Mouse (Mus musculus): ENCODE measurements at regions not wholly inside any gene's neighbourhood (a gene's known extent, or its start where the extent isn't known, plus 50 kb on each side); places are given as distances from the start of the nearest gene placed in this dataset.

- DNase-seq (ENCODE audit: low spot score in 2 of 2) = no peak
Observed at GRCm38 (mm10) chr8:25341225-25341624, 517.1 kb upstream of the Adam5 start.

GRCm38 (mm10) chr8:25340729-25341128 lies 516.6 kb upstream of the Adam5 start:
- DNase-seq (ENCODE audit: low spot score in 2 of 2) = no peak

- DNase-seq (ENCODE audit: low spot score in 2 of 2) = no peak
Observed at GRCm38 (mm10) chr8:25332120-25332607, 508.0 kb upstream of the Adam5 start.

- DNase-seq (ENCODE audit: low spot score in 2 of 2) = no peak
Observed at GRCm38 (mm10) chr8:25331161-25331776, 507.1 kb upstream of the Adam5 start.

- DNase-seq (ENCODE audit: low spot score in 2 of 2) = no peak
Observed at GRCm38 (mm10) chr8:25329791-25330190, 505.6 kb upstream of the Adam5 start.

- no peak for DNase-seq (ENCODE audit: low spot score in 2 of 2)
Observed at GRCm38 (mm10) chr8:25328318-25328717, 504.1 kb upstream of the Adam5 start.

DNA sequence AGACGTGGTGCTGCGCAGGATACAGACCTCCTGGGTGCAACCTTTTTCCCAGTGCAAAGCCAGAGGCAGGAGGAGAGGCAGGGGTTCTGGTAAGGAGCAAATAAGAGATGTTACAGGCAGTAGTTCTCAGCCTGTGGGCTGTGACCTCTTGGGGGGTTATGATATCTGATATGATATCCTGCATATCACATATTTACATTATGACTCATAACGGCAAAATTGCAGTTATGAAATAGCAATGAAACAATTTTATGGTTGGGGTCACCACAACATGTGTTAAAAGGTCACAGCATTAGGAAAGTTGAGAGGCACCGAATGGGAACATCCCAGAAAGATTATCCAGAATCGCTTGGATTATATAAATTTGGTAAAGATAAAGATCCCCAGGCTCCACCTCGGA lies 502.8 kb upstream of the Adam5 start:
- DNase-seq (ENCODE audit: low spot score in 2 of 2) = no peak

DNA sequence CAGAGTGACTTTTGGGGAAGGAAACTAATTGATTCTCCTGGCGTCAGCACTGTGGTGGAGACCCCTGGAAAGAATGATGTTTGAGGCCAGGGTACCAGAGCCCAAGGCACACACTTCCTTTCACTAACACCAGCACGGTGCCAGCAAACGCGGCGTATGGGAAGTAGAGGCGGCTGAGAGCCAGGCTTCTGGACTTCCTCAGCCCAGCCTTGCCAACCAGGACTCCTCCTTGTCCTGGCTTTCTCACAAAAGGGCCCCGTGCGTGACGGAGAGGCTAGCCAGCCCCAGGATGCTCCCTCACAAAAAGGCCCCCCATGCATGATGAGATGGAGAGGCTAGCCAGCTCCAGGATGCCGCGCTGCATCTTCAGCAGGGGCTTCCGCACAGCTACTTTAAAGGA lies 502.1 kb upstream of the Adam5 start:
- DNase-seq (ENCODE audit: low spot score in 2 of 2) = peak in 1 of 2 experiments; percentile 11

DNA sequence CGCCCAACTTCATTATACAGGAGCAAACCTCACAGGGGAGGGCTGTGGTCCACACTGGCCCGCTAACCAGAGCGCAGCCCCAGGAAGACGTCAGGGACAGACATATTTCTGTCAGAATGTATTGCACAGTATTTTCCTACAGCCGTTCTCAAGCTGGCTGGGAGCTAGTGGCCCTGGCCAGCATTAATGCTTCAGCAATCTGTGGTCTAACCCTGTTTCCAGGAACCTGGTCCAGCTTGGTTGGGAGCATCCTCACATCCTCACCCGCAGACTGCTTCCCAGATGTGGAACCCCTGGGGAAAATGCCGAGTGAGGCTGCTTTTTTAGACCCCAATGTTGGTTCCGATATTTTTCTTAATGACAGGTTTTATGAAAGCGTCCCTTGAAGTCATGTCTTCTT lies 500.6 kb upstream of the Adam5 start:
- DNase-seq (ENCODE audit: low spot score in 2 of 2) = peak in 1 of 2 experiments; percentile 36

DNA sequence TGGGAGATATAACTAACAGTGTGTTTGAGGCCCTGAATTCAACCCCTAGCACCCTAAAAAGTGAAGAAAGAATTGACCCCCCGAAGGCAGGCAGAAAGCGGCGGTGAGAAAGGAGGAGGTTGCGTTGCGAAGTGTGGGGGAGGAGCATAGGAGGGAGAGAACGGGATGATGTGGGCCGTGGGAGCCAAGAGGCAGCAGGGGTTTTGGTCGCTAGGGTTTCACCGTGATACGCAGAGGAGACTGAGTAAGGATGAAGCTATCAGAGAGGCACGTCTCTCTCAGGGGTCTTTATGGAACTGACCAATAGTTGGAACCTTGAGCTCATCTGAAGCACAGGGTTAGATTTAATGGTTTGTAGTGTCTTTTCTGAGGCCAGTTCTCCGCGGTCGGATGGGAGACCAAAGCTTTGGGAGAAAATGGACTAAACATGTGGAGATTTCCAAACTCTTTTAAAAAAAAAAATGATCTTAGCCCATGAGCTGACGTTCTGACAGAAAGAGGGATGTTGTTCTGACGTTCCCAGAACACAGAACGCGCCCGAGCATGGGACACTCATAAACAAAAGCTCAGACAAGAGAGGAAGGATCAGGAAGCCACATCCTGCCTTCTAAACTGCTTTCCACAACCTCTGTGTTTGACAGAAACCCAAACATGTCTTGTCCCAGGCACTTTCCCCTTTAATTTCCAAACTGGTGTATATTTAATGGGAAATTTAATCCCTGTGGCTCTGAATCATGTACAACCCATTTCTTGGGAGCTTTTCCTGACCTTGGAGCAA lies 499.7 kb upstream of the Adam5 start:
- DNase-seq (ENCODE audit: low spot score in 2 of 2) = no peak

GRCm38 (mm10) chr8:25316383-25316782 lies 492.2 kb upstream of the Adam5 start:
- DNase-seq (ENCODE audit: low spot score in 2 of 2) = no peak

GRCm38 (mm10) chr8:25311811-25312533 lies 487.8 kb upstream of the Adam5 start:
- DNase-seq (ENCODE audit: low spot score in 2 of 2) = no peak

- no peak for DNase-seq (ENCODE audit: low spot score in 2 of 2)
Observed at GRCm38 (mm10) chr8:25307956-25308355, 483.8 kb upstream of the Adam5 start.

- DNase-seq (ENCODE audit: low spot score in 2 of 2) = peak in 1 of 2 experiments; percentile 17
Observed at GRCm38 (mm10) chr8:25307511-25307910, 483.3 kb upstream of the Adam5 start.

DNA sequence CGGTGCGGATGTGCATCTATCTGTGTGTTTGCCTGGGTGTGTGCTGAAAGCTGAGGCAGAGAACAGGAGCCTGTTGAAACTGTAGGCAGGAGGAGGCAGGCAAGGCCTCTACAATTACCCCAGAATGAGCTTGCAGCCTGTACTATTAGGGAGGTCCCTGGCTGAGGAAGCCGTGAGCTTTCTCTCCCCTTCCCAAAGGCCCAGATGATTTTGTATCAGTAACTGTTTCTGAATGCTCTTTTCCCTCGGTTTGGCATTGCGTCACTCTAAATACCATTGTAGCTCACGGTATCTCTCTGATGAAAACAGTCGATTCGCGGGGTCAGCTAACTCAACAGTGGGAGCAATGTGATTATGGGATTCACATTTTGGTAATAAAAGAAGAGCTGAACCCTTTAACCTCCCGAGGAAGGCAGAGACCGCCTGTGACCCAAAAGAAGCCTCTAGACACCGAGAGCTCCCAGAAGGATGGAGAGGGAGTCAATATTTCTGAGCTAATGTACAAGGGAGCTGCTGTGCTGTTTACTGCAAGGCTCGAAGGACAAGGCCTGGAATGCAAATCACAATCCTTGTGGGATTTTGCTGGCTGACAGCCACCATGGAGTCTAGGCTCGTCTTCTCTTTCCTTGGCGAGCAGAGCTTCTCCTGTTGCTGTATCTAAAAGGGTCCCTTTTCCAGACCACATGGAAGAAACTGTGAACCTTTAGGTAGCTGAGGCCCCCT lies 482.8 kb upstream of the Adam5 start:
- DNase-seq (ENCODE audit: low spot score in 2 of 2) = peak in 1 of 2 experiments; percentile 41

All from gastrocnemius, adult 8-10 months (tissue).